ENCODE assay signal across 8 mouse cellular contexts in genomic region chr19:46528529-46529213, GRCm38 (mm10). TPM values are rescaled to one million over a fixed set of nuclear protein-coding genes. Genes with fewer than 3 reads are reported as not detected.
DNase-seq lines count a peak whose midpoint lies in the region; ATAC-seq lines count a peak whose summit lies in the region.

No protein-coding gene starts in this region.

- H3K9me3 ChIP-seq in liver, embryonic 13.5 days (replicated peaks) = no peaks in the 10 kb centered on the region

- no peaks in the 10 kb centered on the region for H3K36me3 ChIP-seq in liver, embryonic 13.5 days

- H3K27me3 ChIP-seq in liver, embryonic 13.5 days = peaks cover 28% of the 10 kb centered on the region

- intact Hi-C loops in gastrocnemius, postnatal 14 days (cut with DNase I; ENCODE audit: low total_unique reads) = no loop called here

- peak; percentile 57 for ATAC-seq in liver, embryonic 13.5 days (ENCODE audit: low read depth)
- peak; percentile 48 for ATAC-seq in monocyte, adult 5-6 weeks (replicated peaks; ENCODE audit: insufficient number of reproducible peaks, low FRiP score, low TSS enrichment, poor library complexity, severe bottlenecking)

- DNase-seq in layer of hippocampus, adult 9-11 months = peak; percentile 70
- no peak for DNase-seq in layer of hippocampus, postnatal 10 days (ENCODE audit: low spot score in 2 of 2)
- peak; percentile 79 for DNase-seq in cerebellum, adult 9-10 months
- peak; percentile 61 for DNase-seq in gastrocnemius, postnatal 14 days
- DNase-seq in induced T-regulatory cell, adult 2 months (ENCODE audit: low read depth) = peak; percentile 65
- no peak for DNase-seq in liver, embryonic 13.5 days
- DNase-seq in thymus, adult 18-20 months = peak; percentile 65 to 73

- peaks cover 77% of the 10 kb centered on the region for H3K4me1 ChIP-seq in liver, embryonic 13.5 days (replicated peaks)

- H3K9ac ChIP-seq in liver, embryonic 13.5 days = peak overlapping the region; percentile 55

- peak overlapping the region; percentile 31 for H3K27ac ChIP-seq in liver, embryonic 13.5 days

- 3% methylated on average over 20 of the region's 20 CpGs for WGBS in liver, embryonic 13.5 days (ENCODE audit: insufficient replicate concordance)

- H3K4me3 ChIP-seq in liver, embryonic 13.5 days (replicated peaks) = peak overlapping the region; percentile 42

- H3K4me2 ChIP-seq in liver, embryonic 13.5 days = peak overlapping the region; percentile 72

RNA-seq across cellular contexts. Expression of gene Trim8, which starts 27.2 kb away (rescaled TPM):
- total RNA-seq in layer of hippocampus, postnatal 10 days (2021) = 100 to 1,000 TPM; 108 to 111 TPM
- total RNA-seq in gastrocnemius, postnatal 14 days (2021) = 10 to 100 TPM; 20.1 to 23.1 TPM
- polyA plus RNA-seq in liver, embryonic 13.5 days (2015; fragmentation: Nextera tagmentation; extraction: Ambion mirVana) = 9.1 and 9.2 TPM in 2 replicates
- total RNA-seq in monocyte, adult 5-6 weeks (2017) = 35.4 to 50.0 TPM (median 39.9 TPM) in 3 replicates

RNA-seq across cellular contexts. Expression of gene Arl3, which starts 44.3 kb away (rescaled TPM):
- 100 to 1,000 TPM; 133 to 138 TPM for total RNA-seq in layer of hippocampus, postnatal 10 days (2021)
- total RNA-seq in gastrocnemius, postnatal 14 days (2021) = 10 to 100 TPM; 47.1 to 56.5 TPM
- polyA plus RNA-seq in liver, embryonic 13.5 days (2015; fragmentation: Nextera tagmentation; extraction: Ambion mirVana) = 29.8 and 32.1 TPM in 2 replicates
- 7.1 to 26.2 TPM (median 18.2 TPM) in 3 replicates for total RNA-seq in monocyte, adult 5-6 weeks (2017)

RNA-seq across cellular contexts. Expression of gene Sfxn2, which starts 44.5 kb away (rescaled TPM):
- total RNA-seq in layer of hippocampus, postnatal 10 days (2021) = 1 to 10 TPM; 8.5 to 9.9 TPM
- total RNA-seq in gastrocnemius, postnatal 14 days (2021) = 1 to 10 TPM; 2.8 to 3.4 TPM
- 18.3 and 19.8 TPM in 2 replicates for polyA plus RNA-seq in liver, embryonic 13.5 days (2015; fragmentation: Nextera tagmentation; extraction: Ambion mirVana)
- 8.9 to 11.1 TPM (median 10.2 TPM) in 3 replicates for total RNA-seq in monocyte, adult 5-6 weeks (2017)

Comparison
In these comparisons a context has a peak if more than half of its experiments do, and no peak if none do; other contexts are left out.
1. DNase-seq: peak in layer of hippocampus, adult 9-11 months (single experiment), cerebellum, adult 9-10 months (single experiment), gastrocnemius, postnatal 14 days (single experiment), induced T-regulatory cell, adult 2 months (single experiment) and thymus, adult 18-20 months (2 of 2); none in layer of hippocampus, postnatal 10 days (0 of 2) and liver, embryonic 13.5 days (single experiment).